ENCODE assay signal across 8 mouse cellular contexts in genomic region chr1:93726974-93727373, GRCm38 (mm10). TPM values are rescaled to one million over a fixed set of nuclear protein-coding genes. Genes with fewer than 3 reads are reported as not detected.
A peak's percentile ranks its signal among the peaks of the same experiment; 100 is the strongest.
DNase-seq lines count a peak whose midpoint lies in the region; ATAC-seq lines count a peak whose summit lies in the region.

No protein-coding gene starts in this region.

- H3K36me3 ChIP-seq in forebrain, embryonic 10.5 days (replicated peaks), result peaks cover 26% of the 10 kb centered on the region
- peaks cover 12% of the 10 kb centered on the region; the same call in 1 of the 2 replicates for H3K36me3 ChIP-seq in forebrain, embryonic 13.5 days (ENCODE audit: poor library complexity, severe bottlenecking)
- H3K36me3 ChIP-seq in forebrain, embryonic 12.5 days (replicated peaks), result peaks cover 6% of the 10 kb centered on the region; the same call in 1 of the 2 replicates

- no peaks in the 10 kb centered on the region for H3K27me3 ChIP-seq in forebrain, embryonic 10.5 days (ENCODE audit: poor library complexity, severe bottlenecking)
- H3K27me3 ChIP-seq in forebrain, embryonic 13.5 days, result no peaks in the 10 kb centered on the region
- H3K27me3 ChIP-seq in forebrain, embryonic 12.5 days, result no peaks in the 10 kb centered on the region

- DNase-seq in forebrain, embryonic 10.5 days (ENCODE audit: extremely low spot score, low spot score), result peak; percentile 26
- peak; percentile 65 for DNase-seq in brain, adult 2 months (ENCODE audit: low read depth, low spot score)
- peak; percentile 66 to 81 for DNase-seq in heart, postnatal 14 days
- peak; percentile 31 for DNase-seq in layer of hippocampus, adult 9-11 months
- peak; percentile 83 for DNase-seq in lung, postnatal 36 days
- DNase-seq in right cerebral cortex, postnatal 25 days, result peak; percentile 26

- H3K9ac ChIP-seq in forebrain, embryonic 13.5 days, result no peak overlapping the region
- H3K9ac ChIP-seq in forebrain, embryonic 12.5 days, result no peak overlapping the region

- no peak overlapping the region for H3K27ac ChIP-seq in forebrain, embryonic 10.5 days
- no peak overlapping the region for H3K27ac ChIP-seq in forebrain, embryonic 13.5 days
- no peak overlapping the region for H3K27ac ChIP-seq in forebrain, embryonic 12.5 days

- H3K9me3 ChIP-seq in forebrain, embryonic 10.5 days, result no peaks in the 10 kb centered on the region
- no peaks in the 10 kb centered on the region for H3K9me3 ChIP-seq in forebrain, embryonic 13.5 days (replicated peaks)
- H3K9me3 ChIP-seq in forebrain, embryonic 12.5 days, result no peaks in the 10 kb centered on the region

- intact Hi-C loops in heart, postnatal 14 days (cut with DNase I), result loop anchor here (1.0 to 5.0 kb wide), 2 partner anchors 59 to 215 kb away; partner anchors contain the start of gene Farp2

- ATAC-seq in forebrain, embryonic 13.5 days, result no peak; the same call in 1 of the 2 replicates
- peak; percentile 24; the same call in 1 of the 2 replicates for ATAC-seq in forebrain, embryonic 12.5 days (ENCODE audit: low FRiP score)

- 71% methylated on average over 3 of the region's 3 CpGs for WGBS in forebrain, embryonic 10.5 days
- WGBS in forebrain, embryonic 13.5 days, result 75% methylated on average over 3 of the region's 3 CpGs
- 69% methylated on average over 3 of the region's 3 CpGs for whole genome bisulfite sequencing in forebrain, embryonic 12.5 days

- no peak overlapping the region for H3K4me3 ChIP-seq in forebrain, embryonic 10.5 days
- H3K4me3 ChIP-seq in forebrain, embryonic 13.5 days, result no peak overlapping the region
- H3K4me3 ChIP-seq in forebrain, embryonic 12.5 days (replicated peaks), result no peak overlapping the region

- H3K4me2 ChIP-seq in forebrain, embryonic 13.5 days, result no peak overlapping the region
- no peak overlapping the region for H3K4me2 ChIP-seq in forebrain, embryonic 12.5 days

- peaks cover 11% of the 10 kb centered on the region for H3K4me1 ChIP-seq in forebrain, embryonic 10.5 days
- peaks cover 4% of the 10 kb centered on the region for H3K4me1 ChIP-seq in forebrain, embryonic 13.5 days
- H3K4me1 ChIP-seq in forebrain, embryonic 12.5 days, result peaks cover 6% of the 10 kb centered on the region

RNA-seq across cellular contexts. Expression of gene Atg4b, which starts 24.3 kb away (rescaled TPM):
- 82.4 and 90.2 TPM in 2 replicates for polyA plus RNA-seq in forebrain, embryonic 10.5 days (2016; fragmentation: Nextera tagmentation; extraction: Ambion mirVana)
- 91.5 and 96.9 TPM in 2 replicates for polyA plus RNA-seq in forebrain, embryonic 13.5 days (2015; fragmentation: Nextera tagmentation; extraction: Ambion mirVana)
- polyA plus RNA-seq in forebrain, embryonic 12.5 days (2016; fragmentation: Nextera tagmentation; extraction: Ambion mirVana), result 102 and 113 TPM in 2 replicates
- total RNA-seq in heart, postnatal 14 days (2021), result 10 to 100 TPM; 40.9 to 41.8 TPM

RNA-seq across cellular contexts. Expression of gene Thap4, which starts 27.7 kb away (rescaled TPM):
- polyA plus RNA-seq in forebrain, embryonic 10.5 days (2016; fragmentation: Nextera tagmentation; extraction: Ambion mirVana), result 48.2 and 48.8 TPM in 2 replicates
- 38.0 and 43.2 TPM in 2 replicates for polyA plus RNA-seq in forebrain, embryonic 13.5 days (2015; fragmentation: Nextera tagmentation; extraction: Ambion mirVana)
- polyA plus RNA-seq in forebrain, embryonic 12.5 days (2016; fragmentation: Nextera tagmentation; extraction: Ambion mirVana), result 35.9 and 36.7 TPM in 2 replicates
- 10 to 100 TPM; 60.5 to 73.5 TPM for total RNA-seq in heart, postnatal 14 days (2021)

RNA-seq across cellular contexts. Expression of gene Bok, which starts 41.5 kb away (rescaled TPM):
- polyA plus RNA-seq in forebrain, embryonic 10.5 days (2016; fragmentation: Nextera tagmentation; extraction: Ambion mirVana), result 50.9 and 55.3 TPM in 2 replicates
- 65.3 and 75.9 TPM in 2 replicates for polyA plus RNA-seq in forebrain, embryonic 13.5 days (2015; fragmentation: Nextera tagmentation; extraction: Ambion mirVana)
- polyA plus RNA-seq in forebrain, embryonic 12.5 days (2016; fragmentation: Nextera tagmentation; extraction: Ambion mirVana), result 50.8 and 57.6 TPM in 2 replicates
- total RNA-seq in heart, postnatal 14 days (2021), result 1 to 10 TPM; 4.5 to 5.5 TPM

Comparison
In these comparisons a context has a peak if more than half of its experiments do, and no peak if none do; other contexts are left out.
1. DNase-seq: peak in every context shown above with its lines; median percentile 83 in lung, postnatal 36 days; 74 in heart, postnatal 14 days; 65 in brain, adult 2 months; 31 in layer of hippocampus, adult 9-11 months; 26 in forebrain, embryonic 10.5 days; 26 in right cerebral cortex, postnatal 25 days.